Mouse (Mus musculus) CD8-positive naive resting alpha-beta T cell, adult 2 months (primary cell): ENCODE measurements at regions not wholly inside any gene's neighbourhood (a gene's known extent, or its start where the extent isn't known, plus 50 kb on each side); places are given as distances from the start of the nearest gene placed in this dataset.
"Not testable (repeated sequence)": the region's sequence is repeated elsewhere in the genome, so short reads cannot be mapped to it uniquely, and the experiment has no call there.

Source experiments
- DNase-seq, 2 experiments: peaks; one replicate each; pipeline ENCODE4 v3.0.0; 2022; ENCODE audit warnings: low read depth in 2 of 2, low spot score in 2 of 2

GRCm38 (mm10) chr2:17898780-17899179 is 98.0 kb downstream of the H2al2a start:
- DNase-seq, result no peak

GRCm38 (mm10) chr2:17896036-17896435 is 100.7 kb downstream of the H2al2a start:
- no peak for DNase-seq

- DNase-seq, result not testable (repeated sequence)
These were observed 104.1 kb downstream of the H2al2a start for GRCm38 (mm10) chr2:17892661-17893060.

GRCm38 (mm10) chr2:17887699-17888098 is 109.1 kb downstream of the H2al2a start:
- DNase-seq, result no peak

- DNase-seq, result no peak
These were observed 114.4 kb downstream of the H2al2a start for GRCm38 (mm10) chr2:17882389-17882788.

- DNase-seq, result no peak
These were observed 115.7 kb downstream of the H2al2a start for GRCm38 (mm10) chr2:17880800-17881717.

GRCm38 (mm10) chr2:17877901-17878300 is 118.9 kb downstream of the H2al2a start:
- no peak for DNase-seq

- no peak for DNase-seq
These were observed 119.8 kb downstream of the H2al2a start for GRCm38 (mm10) chr2:17876942-17877341.

- DNase-seq, result no peak
These were observed 120.6 kb downstream of the H2al2a start for GRCm38 (mm10) chr2:17876155-17876554.

- DNase-seq, result no peak
These were observed 126.2 kb downstream of the H2al2a start for GRCm38 (mm10) chr2:17870562-17870961.

GRCm38 (mm10) chr2:17868145-17868544 is 128.6 kb downstream of the H2al2a start:
- no peak for DNase-seq

GRCm38 (mm10) chr2:17867341-17867740 is 129.4 kb downstream of the H2al2a start:
- no peak for DNase-seq

- no peak for DNase-seq
These were observed 130.7 kb upstream of the Nebl start for GRCm38 (mm10) chr2:17861765-17862495.

GRCm38 (mm10) chr2:17860922-17861559 is 129.8 kb upstream of the Nebl start:
- DNase-seq, result no peak

- no peak for DNase-seq
These were observed 128.0 kb upstream of the Nebl start for GRCm38 (mm10) chr2:17859234-17859633.

- DNase-seq, result no peak
These were observed 127.1 kb upstream of the Nebl start for GRCm38 (mm10) chr2:17858326-17858725.

- no peak for DNase-seq
These were observed 124.5 kb upstream of the Nebl start for GRCm38 (mm10) chr2:17855566-17856264.

GRCm38 (mm10) chr2:17854088-17854487 is 122.8 kb upstream of the Nebl start:
- no peak for DNase-seq

- no peak for DNase-seq
These were observed 122.3 kb upstream of the Nebl start for GRCm38 (mm10) chr2:17853500-17854011.

GRCm38 (mm10) chr2:17852740-17853499 is 121.7 kb upstream of the Nebl start:
- no peak for DNase-seq
